Mouse (Mus musculus): ENCODE results near the gene Mtx1. TPM values are rescaled to one million over a fixed set of nuclear protein-coding genes. Genes with fewer than 3 reads are reported as not detected.

Gene Mtx1
- polyA plus RNA-seq, 1 experiment from 2014 or later = 234 TPM

DNA sequence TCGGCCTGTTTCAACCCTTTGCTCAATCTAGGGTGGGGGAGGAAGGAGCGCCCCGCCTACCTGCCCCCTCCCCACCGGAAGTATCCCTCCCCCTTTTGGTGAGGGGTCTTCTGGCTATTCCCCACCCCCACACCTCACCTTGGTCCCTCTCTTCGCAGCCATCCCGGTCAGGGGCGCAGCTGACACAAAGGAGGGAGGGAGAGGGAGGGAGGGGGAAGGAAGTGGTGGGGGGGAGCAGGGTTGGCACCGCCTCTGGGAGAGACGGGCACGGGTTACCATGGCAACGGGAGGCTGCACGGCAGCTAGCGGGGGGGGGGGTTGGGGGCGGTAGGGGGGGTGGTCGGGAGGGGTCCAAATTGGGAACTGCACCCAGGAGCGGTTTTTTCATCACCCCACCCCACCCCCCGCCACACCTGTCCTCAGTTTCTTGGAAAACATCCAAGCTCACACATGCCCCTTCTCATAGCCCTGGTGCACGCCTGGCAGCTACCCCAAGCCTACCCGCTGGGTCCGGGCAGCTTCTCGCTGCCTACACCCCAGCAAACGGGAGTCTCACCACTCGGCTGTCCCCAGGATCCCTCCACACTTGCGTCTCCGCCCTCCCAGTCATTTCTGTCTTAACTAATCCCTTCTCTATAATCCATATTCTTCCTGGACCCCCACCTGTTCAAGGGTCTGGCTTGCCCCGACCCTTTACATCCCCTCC lies 18.2 kb upstream of the Mtx1 start:
- no peaks in the 10 kb centered on the region for H3K9me3 ChIP-seq (ENCODE audit: control insufficient read depth, low read length)
- no peak overlapping the region for H3K27ac ChIP-seq (ENCODE audit: low read length)
- no peak for ATAC-seq
- H3K4me3 ChIP-seq (ENCODE audit: low read length) = peak overlapping the region; percentile 44
- under 1% methylated on average over 25 of the region's 26 CpGs for WGBS
- H3K27me3 ChIP-seq (replicated peaks; ENCODE audit: control insufficient read depth, insufficient read depth, low read length) = no peaks in the 10 kb centered on the region
- H3K9ac ChIP-seq (ENCODE audit: low read depth, low read length) = peak overlapping the region; percentile 57
- peaks cover 28% of the 10 kb centered on the region for H3K4me1 ChIP-seq (ENCODE audit: control insufficient read depth, insufficient read depth, low read length)
- H3K36me3 ChIP-seq (ENCODE audit: control insufficient read depth, insufficient read depth, low read length) = no peaks in the 10 kb centered on the region
- peak overlapping the region; percentile 91 for H3K4me2 ChIP-seq (ENCODE audit: low read depth, low read length)

DNA sequence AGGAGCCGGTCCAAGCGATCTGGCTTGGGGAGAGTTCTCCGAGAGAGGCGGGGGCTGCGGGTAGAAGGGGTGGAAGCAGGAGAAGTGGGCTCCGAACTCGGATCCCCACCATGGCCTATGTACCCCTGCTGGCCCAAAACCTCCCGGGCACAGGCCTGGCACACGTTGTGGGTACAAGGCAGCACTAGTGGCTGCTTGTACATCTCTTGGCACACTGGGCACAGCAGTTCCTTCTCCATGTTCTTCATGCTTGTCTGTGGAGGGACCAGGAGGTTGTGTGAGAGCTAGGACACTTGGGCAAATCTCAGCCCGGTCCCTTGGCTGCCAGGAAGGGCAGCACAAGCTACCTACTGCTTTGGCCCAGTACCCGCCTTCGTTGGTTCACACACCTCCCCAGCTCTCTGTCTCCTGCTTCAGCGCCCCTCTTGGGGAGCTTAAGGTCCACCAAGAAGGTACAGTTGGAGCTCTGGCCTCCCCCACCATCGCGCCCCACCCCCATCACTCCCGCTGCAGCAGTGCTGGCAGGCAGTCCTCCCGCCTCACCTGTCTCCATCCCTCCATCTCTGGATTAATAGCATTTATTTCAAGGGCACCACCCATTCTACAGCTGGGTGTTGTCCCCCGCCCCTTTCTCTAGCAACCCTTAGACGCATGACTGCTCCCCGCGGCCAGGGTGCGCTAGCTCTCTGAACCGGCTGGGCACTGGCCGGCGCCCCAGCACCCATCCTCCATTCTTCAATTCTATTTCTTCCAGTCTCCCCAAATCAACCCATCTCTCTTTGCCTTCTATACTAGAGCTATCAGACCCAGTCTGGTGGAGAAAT lies 17.5 kb upstream of the Mtx1 start:
- Histone ChIP-seq H3K4me3 (ENCODE audit: low read length) (peak overlapping the region; percentile 44), H3K4me1 (ENCODE audit: control insufficient read depth, insufficient read depth, low read length) (peaks cover 28% of the 10 kb centered on the region), H3K4me2 (ENCODE audit: low read depth, low read length) (peak overlapping the region; percentile 91), H3K9ac (ENCODE audit: low read depth, low read length) (peak overlapping the region; percentile 57), H3K27ac (ENCODE audit: low read length) (no peak overlapping the region), H3K27me3 (replicated peaks; ENCODE audit: control insufficient read depth, insufficient read depth, low read length) (no peaks in the 10 kb centered on the region), H3K9me3 (ENCODE audit: control insufficient read depth, low read length) (no peaks in the 10 kb centered on the region), H3K36me3 (ENCODE audit: control insufficient read depth, insufficient read depth, low read length) (no peaks in the 10 kb centered on the region)
- 17% methylated on average over 25 of the region's 25 CpGs for WGBS
- no peak for ATAC-seq

GRCm38 (mm10) chr3:89243609-89244008 lies 16.7 kb upstream of the Mtx1 start:
- ATAC-seq = 0 out of 2 replicates have a peak, but pooled peaks have one; percentile 19
- peaks cover 32% of the 10 kb centered on the region for H3K4me1 ChIP-seq (ENCODE audit: control insufficient read depth, insufficient read depth, low read length)
- WGBS = 23% methylated on average over 14 of the region's 14 CpGs

GRCm38 (mm10) chr3:89242331-89242895 lies 15.5 kb upstream of the Mtx1 start:
- H3K4me3 ChIP-seq (ENCODE audit: low read length) = no peak overlapping the region
- no peak for ATAC-seq
- no peak overlapping the region for H3K4me2 ChIP-seq (ENCODE audit: low read depth, low read length)
- H3K4me1 ChIP-seq (ENCODE audit: control insufficient read depth, insufficient read depth, low read length) = peaks cover 27% of the 10 kb centered on the region
- H3K36me3 ChIP-seq (ENCODE audit: control insufficient read depth, insufficient read depth, low read length) = no peaks in the 10 kb centered on the region
- no peak overlapping the region for H3K9ac ChIP-seq (ENCODE audit: low read depth, low read length)
- no peaks in the 10 kb centered on the region for H3K27me3 ChIP-seq (replicated peaks; ENCODE audit: control insufficient read depth, insufficient read depth, low read length)
- 72% methylated on average over 9 of the region's 9 CpGs for WGBS
- no peaks in the 10 kb centered on the region for H3K9me3 ChIP-seq (ENCODE audit: control insufficient read depth, low read length)
- H3K27ac ChIP-seq (ENCODE audit: low read length) = no peak overlapping the region

More at GRCm38 (mm10) chr3:89243609-89244008, 16.7 kb upstream of the Mtx1 start:
- no peaks in the 10 kb centered on the region for H3K9me3 ChIP-seq (ENCODE audit: control insufficient read depth, low read length)
- H3K9ac ChIP-seq (ENCODE audit: low read depth, low read length) = peak overlapping the region; percentile 37
- H3K4me2 ChIP-seq (ENCODE audit: low read depth, low read length) = no peak overlapping the region; the same call in 1 of the 2 replicates
- no peaks in the 10 kb centered on the region for H3K27me3 ChIP-seq (replicated peaks; ENCODE audit: control insufficient read depth, insufficient read depth, low read length)
- H3K4me3 ChIP-seq (ENCODE audit: low read length) = 0 out of 2 replicates have a peak overlapping the region, but pooled peaks have one; percentile 5
- H3K36me3 ChIP-seq (ENCODE audit: control insufficient read depth, insufficient read depth, low read length) = no peaks in the 10 kb centered on the region
- H3K27ac ChIP-seq (ENCODE audit: low read length) = no peak overlapping the region

- peak overlapping the region; percentile 4; the same call in 1 of the 2 replicates for H3K27ac ChIP-seq (ENCODE audit: low read length)
- H3K36me3 ChIP-seq (ENCODE audit: control insufficient read depth, insufficient read depth, low read length) = no peaks in the 10 kb centered on the region; the same call in 1 of the 2 replicates
- WGBS = 51% methylated on average over 11 of the region's 12 CpGs
- H3K4me2 ChIP-seq (ENCODE audit: low read depth, low read length) = peak overlapping the region; percentile 35; the same call in 1 of the 2 replicates
- H3K27me3 ChIP-seq (replicated peaks; ENCODE audit: control insufficient read depth, insufficient read depth, low read length) = no peaks in the 10 kb centered on the region
- no peaks in the 10 kb centered on the region for H3K9me3 ChIP-seq (ENCODE audit: control insufficient read depth, low read length)
- peak; percentile 82 for ATAC-seq
- 0 out of 2 replicates have a peak overlapping the region, but pooled peaks have one; percentile 9 for H3K9ac ChIP-seq (ENCODE audit: low read depth, low read length)
- peaks cover 16% of the 10 kb centered on the region for H3K4me1 ChIP-seq (ENCODE audit: control insufficient read depth, insufficient read depth, low read length)
- H3K4me3 ChIP-seq (ENCODE audit: low read length) = no peak overlapping the region
These were observed 11.6 kb upstream of the Mtx1 start for GRCm38 (mm10) chr3:89238494-89238893.

- Histone ChIP-seq H3K9ac (ENCODE audit: low read depth, low read length) (no peak overlapping the region), H3K9me3 (ENCODE audit: control insufficient read depth, low read length) (no peaks in the 10 kb centered on the region), H3K27ac (ENCODE audit: low read length) (no peak overlapping the region), H3K4me1 (ENCODE audit: control insufficient read depth, insufficient read depth, low read length) (peaks cover 24% of the 10 kb centered on the region), H3K4me3 (ENCODE audit: low read length) (no peak overlapping the region), H3K4me2 (ENCODE audit: low read depth, low read length) (no peak overlapping the region), H3K36me3 (ENCODE audit: control insufficient read depth, insufficient read depth, low read length) (no peaks in the 10 kb centered on the region; the same call in 1 of the 2 replicates), H3K27me3 (replicated peaks; ENCODE audit: control insufficient read depth, insufficient read depth, low read length) (no peaks in the 10 kb centered on the region)
- WGBS = 92% methylated on average over 21 of the region's 21 CpGs
- ATAC-seq = no peak
These were observed 10.8 kb upstream of the Mtx1 start for GRCm38 (mm10) chr3:89237682-89238081.

GRCm38 (mm10) chr3:89236516-89236915 lies 9.6 kb upstream of the Mtx1 start:
- H3K9ac ChIP-seq (ENCODE audit: low read depth, low read length) = no peak overlapping the region
- no peak overlapping the region for H3K27ac ChIP-seq (ENCODE audit: low read length)
- 91% methylated on average over 10 of the region's 10 CpGs for WGBS
- H3K4me1 ChIP-seq (ENCODE audit: control insufficient read depth, insufficient read depth, low read length) = peaks cover 28% of the 10 kb centered on the region
- no peak overlapping the region for H3K4me3 ChIP-seq (ENCODE audit: low read length)
- no peaks in the 10 kb centered on the region for H3K9me3 ChIP-seq (ENCODE audit: control insufficient read depth, low read length)
- no peak for ATAC-seq
- H3K36me3 ChIP-seq (ENCODE audit: control insufficient read depth, insufficient read depth, low read length) = no peaks in the 10 kb centered on the region; the same call in 1 of the 2 replicates
- H3K4me2 ChIP-seq (ENCODE audit: low read depth, low read length) = no peak overlapping the region
- H3K27me3 ChIP-seq (replicated peaks; ENCODE audit: control insufficient read depth, insufficient read depth, low read length) = no peaks in the 10 kb centered on the region

DNA sequence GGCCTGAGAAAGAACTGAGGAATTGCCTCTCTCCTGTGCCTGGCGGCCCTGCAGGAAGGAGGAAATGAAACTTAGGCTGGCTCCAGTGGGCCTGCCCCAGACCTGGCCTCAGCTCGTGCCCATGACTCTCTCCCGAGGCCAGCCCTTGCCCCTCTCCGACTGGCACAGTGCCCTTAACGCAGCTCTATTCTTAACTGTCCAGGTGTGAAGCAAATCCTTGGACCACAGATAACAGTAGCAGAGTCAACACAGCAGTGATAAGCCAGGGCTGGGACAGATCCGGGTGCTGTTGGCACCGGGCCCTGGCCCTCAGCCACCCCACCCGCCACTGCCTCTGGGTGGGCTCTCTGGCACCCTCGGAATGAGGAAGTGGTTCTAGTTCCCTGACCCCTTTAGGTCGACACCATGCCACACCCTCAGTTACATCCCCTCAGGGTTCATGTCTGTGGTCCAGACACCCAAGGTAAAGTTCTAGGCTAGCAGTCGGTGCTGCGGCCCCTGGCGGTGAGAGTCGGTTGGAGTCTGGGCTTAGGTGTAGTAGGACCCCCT lies 6.7 kb upstream of the Mtx1 start:
- peak; percentile 59 for ATAC-seq
- H3K9ac ChIP-seq (ENCODE audit: low read depth, low read length) = 0 out of 2 replicates have a peak overlapping the region, but pooled peaks have one; percentile 11
- 0 out of 2 replicates have a peak, but pooled peaks cover 4% of the 10 kb centered on the region for H3K27me3 ChIP-seq (replicated peaks; ENCODE audit: control insufficient read depth, insufficient read depth, low read length)
- H3K27ac ChIP-seq (ENCODE audit: low read length) = peak overlapping the region; percentile 10
- 59% methylated on average over 14 of the region's 14 CpGs for WGBS
- H3K4me3 ChIP-seq (ENCODE audit: low read length) = no peak overlapping the region
- H3K4me2 ChIP-seq (ENCODE audit: low read depth, low read length) = no peak overlapping the region
- H3K36me3 ChIP-seq (ENCODE audit: control insufficient read depth, insufficient read depth, low read length) = no peaks in the 10 kb centered on the region; the same call in 1 of the 2 replicates
- H3K4me1 ChIP-seq (ENCODE audit: control insufficient read depth, insufficient read depth, low read length) = peaks cover 31% of the 10 kb centered on the region
- no peaks in the 10 kb centered on the region for H3K9me3 ChIP-seq (ENCODE audit: control insufficient read depth, low read length)

All from intestine, embryonic 16.5 days (tissue).